Mouse (Mus musculus): ENCODE data around the gene Ehd2.

The Ehd2 gene

GRCm38 (mm10) chr7:15974712-15975111 lies 7.3 kb upstream of the Ehd2 start:
- DNase-seq: peak; percentile 63

GRCm38 (mm10) chr7:15972247-15972646 lies 4.9 kb upstream of the Ehd2 start:
- no peak for DNase-seq

- no peak for DNase-seq
Measured at GRCm38 (mm10) chr7:15969674-15970073, 2.3 kb upstream of the Ehd2 start.

- DNase-seq: no peak
Measured at GRCm38 (mm10) chr7:15968322-15968721, 955 bp upstream of the Ehd2 start.

- DNase-seq: no peak
Measured at GRCm38 (mm10) chr7:15966489-15966888, 878 bp downstream of the Ehd2 start.

GRCm38 (mm10) chr7:15963798-15964652 lies 3.3 kb downstream of the Ehd2 start:
- no peak for DNase-seq

GRCm38 (mm10) chr7:15962311-15963288 lies 4.8 kb downstream of the Ehd2 start:
- no peak for DNase-seq

GRCm38 (mm10) chr7:15961798-15962197 lies 5.6 kb downstream of the Ehd2 start:
- no peak for DNase-seq

GRCm38 (mm10) chr7:15961239-15961638 lies 6.1 kb downstream of the Ehd2 start:
- no peak for DNase-seq

- no peak for DNase-seq
Measured at GRCm38 (mm10) chr7:15960691-15961090, 6.7 kb downstream of the Ehd2 start.

GRCm38 (mm10) chr7:15956143-15956542 lies 11.2 kb downstream of the Ehd2 start:
- DNase-seq: no peak

GRCm38 (mm10) chr7:15955509-15955908 lies 11.9 kb downstream of the Ehd2 start:
- no peak for DNase-seq

- DNase-seq: no peak
Measured at GRCm38 (mm10) chr7:15954978-15955443, 12.4 kb downstream of the Ehd2 start.

GRCm38 (mm10) chr7:15954436-15954835 lies 12.9 kb downstream of the Ehd2 start:
- no peak for DNase-seq

GRCm38 (mm10) chr7:15953307-15954074 lies 13.9 kb downstream of the Ehd2 start:
- DNase-seq: no peak

- DNase-seq: no peak
Measured at GRCm38 (mm10) chr7:15952416-15952815, 15.0 kb downstream of the Ehd2 start.

GRCm38 (mm10) chr7:15950008-15950407 lies 17.4 kb downstream of the Ehd2 start:
- DNase-seq: no peak

- no peak for DNase-seq
Measured at GRCm38 (mm10) chr7:15949216-15949790, 18.1 kb downstream of the Ehd2 start.

- peak; percentile 83 for DNase-seq
Measured at GRCm38 (mm10) chr7:15948381-15948941, 18.9 kb downstream of the Ehd2 start.

- DNase-seq: no peak
Measured at GRCm38 (mm10) chr7:15947653-15948260, 19.6 kb downstream of the Ehd2 start.

GRCm38 (mm10) chr7:15945721-15946536 lies 21.4 kb downstream of the Ehd2 start, which contains the start of gene Nop53:
Gene Nop53 (minus strand): TSS chr7:15946074.
- DNase-seq: peak; percentile 89

All from thymus, postnatal 14 days (tissue).